Mouse (Mus musculus) frontal cortex, adult (tissue): Measurements from ENCODE around the gene Cntnap1.

ENCODE experiments used
- ATAC-seq: cut with Nextera tagmentation; 2 replicates; pipeline ENCODE4 v1.9.2; 2017; ENCODE audit warnings: mild to moderate bottlenecking, moderate library complexity, mixed read lengths; ENCODE audit not compliant: low TSS enrichment

Gene Cntnap1

DNA sequence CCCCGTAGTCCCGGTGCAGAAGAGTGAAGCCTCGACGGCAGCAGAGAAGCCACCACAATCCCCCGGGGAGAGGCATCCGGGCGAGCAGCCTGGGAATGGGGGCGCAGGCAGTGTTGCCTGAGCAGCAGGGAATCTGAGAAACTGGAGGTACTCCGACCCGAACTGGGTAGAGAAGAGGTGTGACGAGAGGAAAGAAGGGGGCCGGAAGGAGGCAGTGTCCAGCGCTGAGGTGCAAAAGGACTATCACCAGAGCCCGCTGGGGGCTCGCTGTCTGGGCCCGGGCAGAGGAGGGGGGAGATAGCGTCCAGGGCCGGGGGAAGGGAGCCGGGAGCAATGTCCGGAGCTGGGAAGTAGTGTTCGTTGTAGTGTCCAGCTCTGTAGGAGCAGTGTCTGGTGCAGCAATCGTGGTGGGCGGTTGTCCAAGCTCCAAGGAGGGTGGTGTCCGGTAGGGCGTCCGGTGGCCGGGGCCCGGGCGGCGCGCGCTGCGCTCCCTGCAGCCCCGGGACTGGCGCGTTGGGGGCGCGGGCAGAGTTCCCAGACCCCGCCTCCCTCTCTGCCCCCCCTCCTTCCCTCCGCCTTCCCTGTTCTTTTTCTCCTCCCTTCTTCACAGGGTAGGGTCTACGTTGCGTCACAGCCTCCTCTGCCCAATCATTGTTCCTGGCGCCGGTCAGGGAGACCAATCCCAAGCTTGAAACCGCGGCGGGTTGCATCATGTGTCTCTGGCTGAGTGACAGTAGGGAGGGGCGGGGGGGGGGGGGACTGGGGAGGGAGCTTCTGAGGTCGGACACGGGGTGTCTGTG, 688 bp downstream of the Cntnap1 start, which contains the start of gene Plekhh3:
Gene Plekhh3 (minus strand): TSS at position 541 of the 800 bp plus-strand sequence.
- ATAC-seq: peak; percentile 82

GRCm38 (mm10) chr11:101171721-101172433, 1.6 kb downstream of the Cntnap1 start:
- peak; percentile 17; the same call in 1 of the 2 replicates for ATAC-seq

- no peak for ATAC-seq
Measured at GRCm38 (mm10) chr11:101172434-101172815, 2.1 kb downstream of the Cntnap1 start.

- ATAC-seq: no peak
Measured at GRCm38 (mm10) chr11:101173112-101173511, 2.8 kb downstream of the Cntnap1 start.

DNA sequence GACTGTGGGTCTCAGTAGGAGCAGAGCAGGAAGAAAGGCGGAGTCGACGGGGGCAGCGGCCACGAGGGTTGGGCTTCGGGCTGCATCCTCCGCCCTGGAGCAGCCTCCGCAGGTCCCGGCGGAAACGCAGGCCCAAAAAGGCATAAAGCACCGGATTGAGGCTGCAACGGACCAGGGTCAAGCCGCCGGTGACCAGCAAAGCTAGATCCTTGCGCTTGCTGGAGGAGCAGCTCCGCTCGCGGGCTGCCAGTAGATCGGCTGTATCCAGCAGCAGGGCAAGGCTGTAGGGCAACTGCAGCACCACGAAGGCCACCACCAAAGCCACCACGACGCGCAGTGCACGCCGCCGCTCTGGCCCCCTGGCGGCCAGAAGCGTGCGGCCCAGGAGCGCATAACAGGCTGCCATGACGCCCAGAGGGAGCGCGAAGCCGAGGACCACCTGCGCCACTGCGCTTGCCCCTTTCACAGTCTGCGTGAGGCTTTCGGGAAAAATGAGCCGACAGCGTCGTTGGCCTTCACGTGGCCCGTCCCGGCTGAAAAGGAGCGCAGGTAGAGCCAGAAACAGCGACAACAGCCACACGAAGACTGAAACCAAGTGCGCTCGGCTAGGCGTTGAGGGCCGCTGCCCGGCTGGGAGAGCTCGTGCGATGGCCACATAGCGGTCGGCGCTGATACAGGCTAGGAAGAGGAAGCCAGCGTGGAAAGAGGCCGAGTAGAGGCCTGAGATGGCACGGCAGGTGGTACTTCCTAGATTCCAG, 3.5 kb downstream of the Cntnap1 start:
- no peak for ATAC-seq

- ATAC-seq: no peak
Measured at GRCm38 (mm10) chr11:101174389-101174745, 4.0 kb downstream of the Cntnap1 start.

DNA sequence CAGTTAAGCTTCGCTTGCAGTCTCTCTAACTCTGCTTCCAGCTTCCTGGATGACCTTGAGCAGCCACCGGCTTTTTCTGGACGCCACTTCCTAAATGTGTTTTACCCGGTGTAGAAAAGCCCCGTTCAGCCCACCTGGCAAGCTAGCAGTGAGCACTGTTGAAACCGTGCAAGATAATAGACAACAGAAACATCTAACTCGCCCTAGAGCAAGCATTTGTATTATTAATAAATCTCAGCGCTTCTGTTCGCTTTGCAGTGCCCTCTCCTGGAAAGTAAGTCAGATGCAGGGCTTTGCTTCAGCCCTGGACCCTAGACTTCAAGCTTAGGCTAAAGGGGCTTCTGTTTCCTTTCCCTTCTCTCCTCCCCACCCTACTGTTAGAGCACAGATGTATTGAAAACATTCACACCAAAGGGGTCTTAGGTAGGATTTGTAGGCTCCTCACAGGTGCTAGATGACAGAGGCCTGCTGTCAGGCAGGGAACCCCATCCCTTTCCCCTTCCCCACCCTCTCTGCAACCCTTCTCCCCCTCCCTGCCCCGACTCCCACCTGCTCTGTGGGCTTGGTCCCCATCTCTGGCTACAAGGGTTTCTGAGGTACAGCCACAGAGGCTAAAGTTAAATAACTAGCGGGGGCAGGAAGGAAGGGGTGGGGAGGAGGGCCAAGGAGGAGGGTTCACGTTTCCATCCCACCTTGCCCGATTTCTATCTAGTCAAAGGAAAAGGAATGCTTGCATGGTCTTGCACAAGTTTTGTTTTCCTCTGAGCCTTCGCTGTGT, 4.7 kb downstream of the Cntnap1 start, which contains the start of gene Ccr10:
Gene Ccr10 (minus strand): TSS at position 593 of the 778 bp plus-strand sequence.
- no peak for ATAC-seq

GRCm38 (mm10) chr11:101175636-101176116, 5.4 kb downstream of the Cntnap1 start:
- ATAC-seq: no peak

DNA sequence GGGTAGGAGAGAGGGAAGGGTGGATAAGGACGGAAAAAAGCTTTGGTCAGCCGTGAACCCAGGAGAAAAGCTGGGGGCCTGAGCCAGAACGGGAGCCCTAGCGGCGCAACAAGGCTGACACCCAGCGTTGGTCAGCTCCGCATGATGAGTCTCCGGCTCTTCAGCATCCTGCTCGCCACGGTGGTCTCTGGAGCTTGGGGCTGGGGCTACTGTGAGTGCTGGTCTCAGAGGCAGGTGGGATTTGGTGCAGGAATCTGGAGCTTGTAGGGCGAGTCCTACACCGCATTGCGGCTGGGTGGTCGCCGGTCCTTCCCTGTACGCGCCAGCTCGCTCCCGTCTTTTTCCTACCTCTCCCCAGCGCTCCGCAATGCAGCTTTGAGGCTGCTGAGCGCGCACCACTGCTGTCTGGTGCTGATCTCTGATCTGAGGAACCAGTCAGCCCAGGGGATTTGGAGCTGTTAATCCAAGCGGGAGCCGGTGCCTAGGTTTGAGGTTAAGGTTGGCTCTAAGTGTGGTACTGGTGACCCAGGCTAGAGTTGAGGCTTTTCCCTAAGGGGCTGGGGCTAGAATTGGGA, 5.9 kb downstream of the Cntnap1 start:
- ATAC-seq: peak; percentile 18; the same call in 1 of the 2 replicates

- ATAC-seq: peak; percentile 51; the same call in 1 of the 2 replicates
Measured at GRCm38 (mm10) chr11:101176933-101177773, 6.8 kb downstream of the Cntnap1 start.

DNA sequence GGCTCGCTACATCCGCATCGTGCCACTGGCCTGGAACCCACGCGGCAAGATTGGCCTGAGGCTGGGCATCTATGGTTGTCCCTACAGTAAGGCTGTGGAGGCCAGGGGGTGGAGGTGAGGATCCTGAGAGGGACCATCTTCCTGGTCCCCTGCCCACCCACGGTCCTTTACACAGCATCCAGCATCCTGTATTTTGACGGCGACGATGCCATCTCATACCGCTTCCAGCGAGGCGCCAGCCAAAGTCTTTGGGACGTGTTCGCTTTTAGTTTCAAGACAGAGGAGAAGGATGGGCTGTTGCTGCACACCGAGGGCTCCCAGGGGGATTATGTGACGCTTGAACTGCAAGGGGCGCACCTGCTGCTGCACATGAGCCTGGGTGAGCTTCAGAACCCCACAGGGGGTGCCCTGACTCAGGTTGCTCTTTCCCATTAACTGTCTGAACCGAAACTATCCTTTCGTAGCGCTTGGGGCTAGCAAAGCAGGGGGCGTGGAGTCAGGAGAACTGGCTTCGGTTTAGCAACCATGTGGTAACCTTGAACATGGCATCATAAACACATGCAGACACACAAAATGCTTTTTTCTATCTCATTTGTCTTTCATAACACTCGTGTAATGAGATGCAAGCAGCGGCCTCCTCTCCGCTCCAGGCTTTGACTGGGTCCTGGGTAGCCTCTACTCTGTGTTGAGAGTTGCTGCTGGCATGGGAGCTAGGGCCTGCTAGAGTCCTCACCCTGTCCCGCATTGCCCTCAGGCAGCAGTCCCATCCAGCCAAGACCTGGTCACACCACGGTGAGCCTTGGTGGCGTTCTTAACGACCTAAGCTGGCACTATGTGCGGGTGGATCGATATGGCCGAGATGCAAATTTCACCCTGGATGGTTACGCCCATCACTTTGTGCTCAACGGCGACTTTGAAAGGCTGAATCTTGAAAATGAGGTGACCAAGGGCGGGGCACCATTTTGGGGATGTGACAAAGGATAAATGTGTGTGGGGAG, 8.0 kb downstream of the Cntnap1 start:
- no peak for ATAC-seq

DNA sequence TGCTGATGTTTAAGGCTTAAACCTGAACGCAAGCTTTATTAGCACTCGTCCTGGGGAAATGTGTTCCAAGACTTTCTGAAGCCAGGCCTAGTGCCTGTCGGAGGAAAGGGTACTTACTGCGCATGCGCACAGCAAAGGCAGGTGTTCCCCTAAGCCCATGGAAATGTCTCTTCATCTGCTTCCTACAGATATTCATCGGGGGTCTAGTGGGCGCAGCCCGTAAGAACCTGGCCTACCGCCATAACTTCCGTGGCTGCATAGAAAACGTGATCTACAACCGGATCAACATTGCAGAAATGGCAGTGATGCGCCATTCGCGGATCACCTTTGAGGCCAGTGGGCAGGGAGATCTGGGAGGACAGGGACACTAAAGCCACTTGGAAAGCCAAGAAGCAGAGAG, 9.0 kb downstream of the Cntnap1 start:
- no peak for ATAC-seq

GRCm38 (mm10) chr11:101180261-101180660, 9.9 kb downstream of the Cntnap1 start:
- no peak for ATAC-seq

- ATAC-seq: no peak
Measured at GRCm38 (mm10) chr11:101180846-101181740, 10.8 kb downstream of the Cntnap1 start.

GRCm38 (mm10) chr11:101181961-101182360, 11.6 kb downstream of the Cntnap1 start:
- ATAC-seq: no peak

DNA sequence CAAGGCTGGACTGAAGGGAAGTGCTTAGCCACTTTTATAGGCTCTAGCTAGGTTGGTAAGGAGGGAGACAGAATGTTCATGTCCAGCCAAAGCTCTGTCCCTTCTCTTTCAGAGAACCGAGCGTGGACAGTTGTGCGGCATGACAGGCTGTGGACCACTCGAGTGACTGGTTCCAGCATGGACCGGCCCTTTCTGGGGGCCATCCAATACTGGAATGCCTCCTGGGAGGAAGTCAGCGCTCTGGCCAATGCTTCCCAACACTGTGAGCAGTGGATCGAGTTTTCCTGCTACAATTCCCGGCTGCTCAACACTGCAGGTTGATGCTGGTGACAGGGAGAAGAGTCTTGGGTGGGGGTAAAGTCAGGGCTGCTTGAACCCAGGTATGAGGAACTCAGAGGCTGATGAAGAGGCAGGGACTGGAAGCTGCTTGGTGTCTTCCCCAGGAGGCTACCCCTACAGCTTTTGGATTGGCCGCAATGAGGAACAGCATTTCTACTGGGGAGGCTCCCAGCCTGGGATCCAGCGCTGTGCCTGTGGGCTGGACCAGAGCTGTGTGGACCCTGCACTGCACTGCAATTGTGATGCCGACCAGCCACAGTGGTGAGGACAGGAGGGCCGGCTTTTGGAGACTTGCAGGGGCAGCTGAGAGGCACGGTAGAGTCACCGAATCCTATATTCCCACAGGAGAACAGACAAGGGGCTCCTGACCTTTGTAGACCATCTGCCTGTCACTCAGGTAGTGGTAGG, 12.6 kb downstream of the Cntnap1 start:
- no peak for ATAC-seq

DNA sequence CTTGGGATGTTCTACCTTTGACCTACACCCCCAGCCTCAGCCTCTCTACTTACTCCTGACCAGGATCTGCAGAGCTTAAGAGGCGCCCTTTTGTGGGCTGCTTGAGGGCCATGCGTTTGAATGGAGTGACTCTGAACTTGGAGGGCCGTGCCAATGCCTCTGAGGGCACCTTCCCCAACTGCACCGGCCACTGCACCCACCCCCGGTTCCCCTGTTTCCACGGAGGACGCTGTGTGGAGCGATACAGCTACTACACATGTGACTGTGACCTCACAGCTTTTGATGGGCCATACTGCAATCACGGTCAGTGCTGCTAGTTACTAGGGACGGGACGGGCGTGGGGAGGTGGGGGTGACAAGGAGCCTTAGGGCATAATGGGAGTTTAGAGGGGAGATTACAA, 14.7 kb downstream of the Cntnap1 start:
- no peak for ATAC-seq
